Mouse (Mus musculus) embryonic facial prominence, embryonic 11.5 days (tissue): Measurements from ENCODE around the gene Phc2. TPM values are rescaled to one million over a fixed set of nuclear protein-coding genes. Genes with fewer than 3 reads are reported as not detected.
A peak's percentile ranks its signal among the peaks of the same experiment; 100 is the strongest.

Source experiments
- ATAC-seq: fragments of 200-750 bp; cut with Nextera tagmentation; replicated peaks from 2 replicates; pipeline ENCODE4 v1.8.0; 2017; ENCODE audit warnings: low read depth; ENCODE audit not compliant: insufficient number of reproducible peaks, low FRiP score, low TSS enrichment
- DNase-seq: peaks from one replicate; pipeline ENCODE4 v3.0.0-alpha.2; 2015; ENCODE audit warnings: low spot score
- H3K27ac ChIP-seq: fragments of 300-500 bp; sonication (generic); replicated peaks from 2 replicates; pipeline ENCODE4 v1.5.1; 2014; ENCODE audit warnings: mild to moderate bottlenecking, low read depth, low read length, control low read depth
- H3K27me3 ChIP-seq: fragments of 300-500 bp; sonication (generic); 2 replicates; pipeline ENCODE4 v1.6.1; 2014; ENCODE audit warnings: mild to moderate bottlenecking, low read length, moderate library complexity, mixed read lengths; ENCODE audit not compliant: control insufficient read depth, insufficient read depth
- H3K36me3 ChIP-seq: fragments of 300-500 bp; sonication (generic); replicated peaks from 2 replicates; pipeline ENCODE4 v1.6.1; 2014; ENCODE audit warnings: low read depth, mild to moderate bottlenecking, low read length, moderate library complexity, mixed read lengths; ENCODE audit not compliant: control insufficient read depth, insufficient read depth
- H3K4me1 ChIP-seq: fragments of 300-500 bp; sonication (generic); 2 replicates; pipeline ENCODE4 v1.6.1; 2014; ENCODE audit warnings: low read length, mixed read lengths; ENCODE audit not compliant: control insufficient read depth, insufficient read depth
- H3K4me2 ChIP-seq: fragments of 300-500 bp; sonication (generic); 2 replicates; pipeline ENCODE4 v1.6.1; 2014; ENCODE audit warnings: low read depth, mild to moderate bottlenecking, control low read depth, low read length, moderate library complexity
- H3K4me3 ChIP-seq: fragments of 300-500 bp; sonication (generic); 2 replicates; pipeline ENCODE4 v1.5.1; 2014; ENCODE audit warnings: low read depth, low read length, control low read depth
- H3K9ac ChIP-seq: fragments of 300-500 bp; sonication (generic); replicated peaks from 2 replicates; pipeline ENCODE4 v1.6.1; 2014; ENCODE audit warnings: mild to moderate bottlenecking, control low read depth, low read length
- H3K9me3 ChIP-seq: fragments of 300-500 bp; sonication (generic); replicated peaks from 2 replicates; pipeline ENCODE4 v1.6.1; 2016; ENCODE audit warnings: mild to moderate bottlenecking, low read length, inconsistent platforms, mixed read lengths; ENCODE audit not compliant: control insufficient read depth
- WGBS: fragments of 180-500 bp; shearing (Covaris S2); extraction: QIAGEN DNeasy Blood & Tissue Kit; methylation state at CpG from one replicate; pipeline ENCODE4 v1.1.7; 2014; 5-methylcytosine and 5-hydroxymethylcytosine counted together
- polyA plus RNA-seq: library from polyadenylated mRNA; unstranded; fragments of >200 nt; fragmentation: Nextera tagmentation; extraction: Ambion mirVana; gene quantifications from 2 replicates; pipeline ENCODE4 v1.2.1, GENCODE M21; 2014

Gene Phc2
- polyA plus RNA-seq, 1 experiment from 2014 or later: 68.0 TPM

DNA sequence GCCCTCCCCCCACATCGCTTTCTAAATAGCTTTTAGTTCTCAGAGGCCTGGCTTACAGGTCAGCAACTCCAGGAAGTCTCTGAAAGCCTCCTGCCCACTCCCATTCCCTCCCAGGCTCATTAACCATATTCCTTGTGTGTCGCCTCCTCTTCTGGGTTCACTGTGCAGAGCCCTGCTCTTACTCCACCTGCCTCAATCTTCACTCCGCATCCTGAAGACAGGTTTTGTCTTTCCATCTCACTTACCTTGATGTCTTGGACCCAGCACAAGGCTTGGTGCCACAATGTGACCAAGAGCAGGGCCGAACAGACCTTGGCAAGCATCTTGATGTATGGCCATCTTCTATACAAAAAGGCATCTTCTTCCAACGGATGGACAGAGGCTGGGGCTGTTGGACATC is 104.7 kb downstream of the Phc2 start:
- H3K27me3 ChIP-seq: no peaks in the 10 kb centered on the region
- H3K4me1 ChIP-seq: no peaks in the 10 kb centered on the region; the same call in 1 of the 2 replicates
- DNase-seq: no peak
- no peaks in the 10 kb centered on the region for H3K36me3 ChIP-seq
- no peak overlapping the region for H3K4me2 ChIP-seq
- no peak overlapping the region for H3K27ac ChIP-seq
- no peak for ATAC-seq
- 83% methylated on average over 5 of the region's 5 CpGs for WGBS
- H3K4me3 ChIP-seq: no peak overlapping the region
- H3K9me3 ChIP-seq: no peaks in the 10 kb centered on the region
- no peak overlapping the region for H3K9ac ChIP-seq

DNA sequence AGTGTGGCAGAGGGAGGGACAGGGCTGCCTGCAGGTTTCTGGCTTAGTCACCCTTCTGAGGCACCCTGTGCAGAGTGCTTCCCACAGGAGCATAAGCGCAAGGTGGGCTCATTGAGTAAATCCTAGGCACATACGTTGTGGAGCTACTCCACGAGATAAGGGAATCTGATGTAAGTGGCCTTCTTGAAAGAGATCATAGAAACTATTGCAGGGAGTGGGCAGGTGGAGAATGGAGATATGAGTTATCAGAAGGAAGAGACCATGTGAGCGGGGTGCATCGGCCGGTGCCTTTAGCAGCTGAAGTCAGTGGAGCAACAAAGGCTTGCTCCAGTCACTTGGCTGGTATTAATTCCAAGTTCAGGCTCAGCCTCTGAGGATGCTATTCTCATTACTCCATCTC is 105.5 kb downstream of the Phc2 start:
- H3K4me3 ChIP-seq: no peak overlapping the region
- H3K4me2 ChIP-seq: no peak overlapping the region
- 91% methylated on average over 6 of the region's 6 CpGs for WGBS

DNA sequence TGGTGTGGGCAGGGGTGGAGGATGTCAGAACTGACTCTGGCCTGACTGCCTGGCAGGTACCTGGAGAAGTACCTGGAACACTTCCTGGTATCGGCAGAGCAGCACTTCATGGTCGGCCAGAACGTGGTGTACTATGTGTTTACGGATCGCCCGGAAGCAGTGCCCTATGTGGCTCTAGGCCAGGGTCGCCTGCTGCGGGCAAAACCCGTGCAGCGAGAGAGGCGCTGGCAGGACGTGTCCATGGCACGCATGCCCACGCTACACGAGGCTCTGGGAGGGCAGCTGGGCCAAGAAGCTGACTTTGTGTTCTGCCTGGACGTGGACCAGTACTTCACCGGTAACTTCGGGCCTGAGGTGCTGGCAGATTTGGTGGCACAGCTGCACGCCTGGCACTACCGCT is 112.4 kb downstream of the Phc2 start:
- no peak for DNase-seq
- no peak for ATAC-seq
- no peaks in the 10 kb centered on the region for H3K36me3 ChIP-seq

More for the DNA sequence above, 105.5 kb downstream of the Phc2 start:
- H3K27me3 ChIP-seq: no peaks in the 10 kb centered on the region
- H3K27ac ChIP-seq: no peak overlapping the region
- H3K4me1 ChIP-seq: no peaks in the 10 kb centered on the region; the same call in 1 of the 2 replicates
- DNase-seq (no peak), ATAC-seq (no peak)
- no peak overlapping the region for H3K9ac ChIP-seq
- H3K36me3 ChIP-seq: no peaks in the 10 kb centered on the region
- H3K9me3 ChIP-seq: no peaks in the 10 kb centered on the region

DNA sequence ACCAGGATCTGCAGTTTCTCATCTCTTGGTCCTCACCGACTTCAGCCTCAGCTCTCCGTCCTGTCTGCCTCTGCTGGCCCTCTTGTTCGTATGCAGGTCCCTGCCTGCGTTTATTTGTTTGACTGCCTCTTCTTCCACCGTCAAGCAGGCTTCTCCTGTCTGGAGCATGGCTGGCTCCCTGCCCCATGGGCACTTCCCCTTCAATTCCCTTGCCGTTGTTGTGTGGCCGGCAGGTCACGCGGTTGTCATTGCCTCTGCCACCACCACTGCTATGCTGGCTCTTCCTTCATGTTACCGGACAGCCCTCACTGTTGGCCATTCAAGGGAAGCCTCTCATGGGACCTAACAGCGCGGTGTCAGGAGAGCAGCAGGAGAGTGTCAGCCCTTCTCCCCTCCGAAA is 113.6 kb downstream of the Phc2 start:
- WGBS: 71% methylated on average over 13 of the region's 13 CpGs

More for the DNA sequence above, 112.4 kb downstream of the Phc2 start:
- H3K27ac ChIP-seq: no peak overlapping the region
- no peak overlapping the region for H3K4me3 ChIP-seq
- no peaks in the 10 kb centered on the region for H3K4me1 ChIP-seq
- H3K9me3 ChIP-seq: no peaks in the 10 kb centered on the region
- H3K9ac ChIP-seq: no peak overlapping the region
- 91% methylated on average over 20 of the region's 20 CpGs for WGBS
- H3K27me3 ChIP-seq: no peaks in the 10 kb centered on the region
- H3K4me2 ChIP-seq: no peak overlapping the region

DNA sequence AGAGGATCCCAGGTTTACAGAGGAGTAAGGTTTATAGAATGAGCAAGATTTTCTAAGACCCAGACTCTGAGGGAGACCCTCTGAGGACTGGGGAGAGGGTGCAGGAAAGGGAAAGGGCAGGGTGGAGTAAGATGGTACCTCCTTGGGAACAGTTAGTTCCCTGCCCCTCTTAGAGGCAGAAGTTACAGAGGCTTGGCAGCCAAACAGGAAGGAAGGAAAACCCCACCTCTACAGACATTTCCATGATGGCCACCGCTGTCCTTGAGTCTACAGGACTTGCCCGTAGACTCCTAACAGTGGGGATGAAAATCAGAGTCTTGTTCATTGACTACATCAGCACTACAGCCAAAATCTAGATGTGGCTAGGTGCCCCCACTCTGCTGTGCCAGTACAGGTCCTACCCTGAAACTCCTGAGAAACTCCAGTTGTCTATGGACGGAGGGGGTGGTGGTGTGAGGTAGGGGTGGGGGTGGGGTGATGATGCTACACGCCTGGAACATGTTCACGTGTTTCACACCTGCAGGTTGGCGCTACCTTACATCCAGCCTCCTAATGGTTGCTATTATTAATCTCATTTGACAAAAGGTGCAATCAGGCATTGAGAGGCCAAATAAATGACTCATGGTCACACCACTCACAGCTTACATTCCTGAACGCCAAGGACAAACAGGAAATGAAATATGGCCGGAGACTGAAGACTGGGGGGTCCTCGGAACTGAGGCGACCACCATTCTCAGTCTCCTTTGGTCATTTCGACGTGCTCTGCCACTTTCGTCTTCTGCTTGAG is 115.3 kb downstream of the Phc2 start:
- peaks cover 6% of the 10 kb centered on the region for H3K36me3 ChIP-seq
- no peak overlapping the region for H3K4me3 ChIP-seq
- H3K4me1 ChIP-seq: no peaks in the 10 kb centered on the region
- no peak overlapping the region for H3K9ac ChIP-seq
- WGBS: 89% methylated on average over 13 of the region's 13 CpGs
- ATAC-seq (no peak), DNase-seq (no peak)
- no peak overlapping the region for H3K4me2 ChIP-seq
- H3K9me3 ChIP-seq: no peaks in the 10 kb centered on the region
- H3K27me3 ChIP-seq: no peaks in the 10 kb centered on the region
- H3K27ac ChIP-seq: no peak overlapping the region

More for the DNA sequence above, 113.6 kb downstream of the Phc2 start:
- H3K27ac ChIP-seq: no peak overlapping the region
- H3K4me2 ChIP-seq: no peak overlapping the region
- no peaks in the 10 kb centered on the region for H3K27me3 ChIP-seq
- no peak overlapping the region for H3K4me3 ChIP-seq
- no peak for ATAC-seq
- no peak for DNase-seq
- H3K9ac ChIP-seq: no peak overlapping the region
- no peaks in the 10 kb centered on the region for H3K9me3 ChIP-seq
- no peaks in the 10 kb centered on the region for H3K4me1 ChIP-seq
- no peaks in the 10 kb centered on the region; the same call in 1 of the 2 replicates for H3K36me3 ChIP-seq

DNA sequence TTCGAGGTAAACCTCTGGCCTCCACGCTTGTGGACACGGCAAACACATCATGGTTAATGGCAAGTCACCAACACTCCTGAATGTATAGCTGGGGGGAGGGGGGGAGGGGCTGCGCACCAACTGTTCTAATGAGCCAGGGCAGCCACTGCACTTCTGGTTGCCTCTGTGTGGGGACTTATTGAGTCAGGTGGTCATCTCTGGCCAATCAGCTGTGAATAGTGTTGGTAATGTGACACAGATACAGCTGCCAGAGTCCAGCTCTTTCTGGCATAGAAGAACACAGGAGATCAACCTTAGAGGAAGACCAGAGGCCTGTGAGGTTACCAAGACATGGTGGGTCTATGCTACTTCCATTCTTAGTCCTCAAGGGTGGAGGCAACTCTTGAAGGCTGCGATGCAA is 116.2 kb downstream of the Phc2 start:
- Histone ChIP-seq H3K27me3 (no peaks in the 10 kb centered on the region), H3K4me2 (no peak overlapping the region), H3K4me3 (no peak overlapping the region), H3K4me1 (no peaks in the 10 kb centered on the region), H3K9ac (no peak overlapping the region), H3K27ac (no peak overlapping the region), H3K36me3 (peaks cover 6% of the 10 kb centered on the region), H3K9me3 (no peaks in the 10 kb centered on the region)
- peak; percentile 26 for DNase-seq
- WGBS: 84% methylated on average over 5 of the region's 5 CpGs
- ATAC-seq: no peak

DNA sequence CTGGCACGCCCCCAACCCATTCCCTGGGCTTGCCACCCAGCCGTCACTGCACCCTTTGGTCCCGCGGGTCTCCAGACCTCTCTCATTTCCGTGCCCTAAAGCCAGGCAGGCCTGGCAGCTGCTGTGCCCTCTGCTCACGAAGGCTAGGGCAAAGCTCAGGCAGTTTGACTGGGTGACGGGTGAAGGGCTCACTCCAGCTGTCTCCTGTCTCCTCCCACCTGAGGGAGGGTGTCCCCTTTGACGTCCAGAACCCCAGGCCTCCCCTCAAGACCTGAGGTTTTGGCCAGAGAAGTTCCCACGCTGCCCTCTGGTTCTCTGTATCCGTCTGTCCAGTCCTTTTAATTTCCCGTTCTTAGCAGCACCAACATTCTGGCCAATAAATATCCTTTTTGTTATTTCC is 119.3 kb downstream of the Phc2 start:
- no peaks in the 10 kb centered on the region for H3K27me3 ChIP-seq
- no peak overlapping the region for H3K9ac ChIP-seq
- H3K4me2 ChIP-seq: no peak overlapping the region
- H3K4me3 ChIP-seq: no peak overlapping the region
- no peak for DNase-seq
- H3K9me3 ChIP-seq: no peaks in the 10 kb centered on the region
- H3K4me1 ChIP-seq: no peaks in the 10 kb centered on the region
- H3K36me3 ChIP-seq: peaks cover 11% of the 10 kb centered on the region
- ATAC-seq: no peak
- no peak overlapping the region for H3K27ac ChIP-seq
- WGBS: 92% methylated on average over 11 of the region's 11 CpGs

DNA sequence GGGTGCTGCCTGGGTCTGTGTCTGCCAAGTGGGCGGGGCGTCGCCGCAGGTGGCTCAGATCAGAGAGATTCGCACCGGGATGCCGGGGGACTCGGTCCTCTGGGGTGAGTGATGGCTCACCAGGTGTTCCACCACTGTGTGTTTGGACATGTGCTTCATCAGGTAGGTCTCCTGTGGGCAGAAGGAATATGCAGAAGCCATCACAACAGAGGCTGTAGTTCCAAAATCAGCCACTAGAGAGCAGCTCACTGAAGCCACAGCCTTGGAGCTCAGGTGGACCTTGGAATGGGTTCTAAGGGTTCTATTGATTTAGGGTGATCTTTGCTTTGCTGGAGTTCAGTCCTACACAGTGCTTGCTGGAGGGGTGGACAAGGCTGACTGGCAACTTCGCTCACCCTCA is 120.0 kb downstream of the Phc2 start:
- Histone ChIP-seq H3K27ac (no peak overlapping the region), H3K36me3 (peaks cover 11% of the 10 kb centered on the region), H3K27me3 (no peaks in the 10 kb centered on the region), H3K4me1 (no peaks in the 10 kb centered on the region), H3K9me3 (no peaks in the 10 kb centered on the region), H3K4me3 (no peak overlapping the region), H3K4me2 (no peak overlapping the region), H3K9ac (no peak overlapping the region)
- ATAC-seq (no peak), DNase-seq (peak; percentile 68)
- 84% methylated on average over 9 of the region's 9 CpGs for WGBS
